Mouse (Mus musculus): ENCODE measurements around the gene Cep170b. TPM values are rescaled to one million over a fixed set of nuclear protein-coding genes. Genes with fewer than 3 reads are reported as not detected.

Cep170b gene
- total RNA-seq (2021): 10 to 100 TPM in 1 of 2 experiments, 1 to 10 TPM in 1; 9.2 to 11.3 TPM

DNA sequence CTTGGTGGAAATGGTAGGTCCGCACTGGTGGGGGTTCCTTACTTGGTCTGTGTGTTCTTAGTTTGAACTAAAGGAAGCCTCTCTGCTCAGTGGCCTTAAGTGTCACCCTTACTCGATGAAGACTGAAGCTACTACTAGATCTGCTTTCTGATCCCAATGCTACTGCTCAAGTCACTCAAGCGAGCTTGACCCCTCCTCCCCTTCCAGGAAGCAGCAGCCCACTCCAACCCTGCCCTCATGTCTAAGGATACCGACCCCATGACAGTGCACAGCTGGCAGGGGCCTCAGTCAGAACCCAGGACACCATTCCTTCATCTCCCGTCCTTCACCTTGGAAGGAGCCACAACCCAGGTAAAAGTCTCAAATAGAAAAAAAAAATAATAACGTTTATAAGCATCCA lies at the start of gene Cep170b:
Cep170b (plus strand) TSS at position 240 of the 400 bp plus-strand sequence.
- intact Hi-C loops (cut with DNase I): no loop called here
- no peak for DNase-seq

DNA sequence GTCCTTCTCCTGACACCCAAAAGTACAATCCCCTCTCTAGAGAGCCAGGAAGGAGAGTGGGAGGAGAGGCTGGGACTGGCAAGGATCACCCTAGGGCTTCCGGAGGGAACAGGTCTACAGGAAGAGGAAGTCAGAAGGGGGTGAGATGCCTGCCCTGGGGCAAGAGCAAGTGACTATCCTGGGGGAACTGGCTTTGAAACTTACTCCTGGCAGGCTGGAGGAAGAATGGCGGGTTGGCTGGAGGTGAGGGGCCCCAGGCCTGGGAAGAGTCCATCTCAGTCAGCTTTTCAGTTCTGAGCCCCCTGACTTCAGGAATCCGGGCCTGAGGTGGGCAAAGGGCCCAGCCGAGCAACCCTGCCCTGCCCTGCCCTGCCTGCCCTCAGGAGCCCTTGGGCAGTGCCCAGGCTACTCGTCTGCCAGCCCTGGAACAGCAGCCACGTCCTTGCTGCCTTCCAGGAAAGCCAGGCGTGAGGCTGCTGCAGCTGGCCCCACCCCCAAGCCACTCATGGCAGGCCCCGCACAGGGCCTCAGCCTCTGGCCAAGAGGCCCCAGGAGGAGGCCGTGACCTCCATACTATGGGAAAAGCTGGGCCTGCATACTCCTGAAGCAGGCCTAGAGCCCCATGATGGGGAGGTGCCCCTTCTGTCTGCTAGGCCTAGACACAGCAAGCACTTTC lies 49.4 kb upstream of the Cep170b start:
- intact Hi-C loops (cut with DNase I): no loop called here
- peak; percentile 59 to 71 for DNase-seq

DNA sequence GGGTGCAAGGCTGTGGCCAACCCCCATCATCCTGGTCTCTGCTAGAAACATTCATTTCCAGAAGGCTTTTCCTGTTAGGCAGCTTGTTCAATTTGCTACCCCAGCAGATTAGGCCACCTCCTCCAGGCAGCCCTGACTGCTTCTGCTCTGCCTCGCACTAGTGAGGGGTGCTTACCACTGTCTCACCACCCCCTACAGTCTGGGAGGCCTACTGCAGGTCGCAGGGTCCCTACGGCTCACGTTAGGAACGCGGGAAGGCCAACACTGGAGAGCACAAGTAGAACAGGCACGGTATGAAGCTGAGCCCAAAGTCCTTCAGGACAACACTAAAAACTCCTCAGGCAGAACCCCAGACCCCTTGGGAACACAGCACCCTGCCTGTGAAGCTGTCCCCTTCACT lies 48.4 kb upstream of the Cep170b start:
- intact Hi-C loops (cut with DNase I): no loop called here
- DNase-seq: no peak

DNA sequence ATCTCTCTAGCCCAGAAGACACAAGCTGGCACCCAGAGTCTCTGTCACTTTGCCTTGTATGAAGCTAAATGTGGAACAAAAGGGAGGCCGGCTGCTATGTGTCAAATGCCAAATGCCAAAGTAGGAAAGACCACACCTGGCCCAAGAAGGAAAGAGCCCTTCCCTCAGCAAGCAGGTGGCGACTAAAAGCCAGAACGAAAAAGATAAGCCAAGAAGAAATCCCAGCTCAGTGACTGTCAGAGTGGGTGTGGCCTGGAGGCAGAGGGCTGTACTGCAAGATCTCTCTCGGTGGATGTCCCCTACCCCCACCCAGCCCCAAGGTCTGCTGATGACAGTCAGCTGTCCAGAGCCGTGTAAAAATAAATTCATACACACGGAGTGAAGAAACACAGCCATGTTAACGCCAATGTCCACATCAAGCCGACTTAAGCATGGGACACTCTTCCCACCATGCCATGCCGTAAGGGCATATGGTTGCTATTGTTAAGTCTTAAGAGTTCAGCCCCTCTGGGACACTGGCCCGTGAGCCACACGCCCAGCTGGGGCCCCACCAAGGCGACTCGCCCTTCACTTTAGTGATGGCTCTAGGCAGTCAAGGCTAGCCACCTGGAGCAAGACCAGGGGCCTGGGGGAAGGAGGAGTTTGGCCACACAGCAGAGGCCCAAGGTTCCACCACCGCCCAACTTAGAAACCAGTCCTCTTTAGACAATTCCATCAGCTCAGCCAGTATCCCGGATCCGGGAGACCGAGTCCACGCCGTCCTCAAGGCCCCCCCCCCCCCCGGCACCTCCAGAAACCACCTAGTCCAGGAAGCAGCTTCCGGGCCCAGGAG lies 47.3 kb upstream of the Cep170b start:
- intact Hi-C loops (cut with DNase I): no loop called here

DNA sequence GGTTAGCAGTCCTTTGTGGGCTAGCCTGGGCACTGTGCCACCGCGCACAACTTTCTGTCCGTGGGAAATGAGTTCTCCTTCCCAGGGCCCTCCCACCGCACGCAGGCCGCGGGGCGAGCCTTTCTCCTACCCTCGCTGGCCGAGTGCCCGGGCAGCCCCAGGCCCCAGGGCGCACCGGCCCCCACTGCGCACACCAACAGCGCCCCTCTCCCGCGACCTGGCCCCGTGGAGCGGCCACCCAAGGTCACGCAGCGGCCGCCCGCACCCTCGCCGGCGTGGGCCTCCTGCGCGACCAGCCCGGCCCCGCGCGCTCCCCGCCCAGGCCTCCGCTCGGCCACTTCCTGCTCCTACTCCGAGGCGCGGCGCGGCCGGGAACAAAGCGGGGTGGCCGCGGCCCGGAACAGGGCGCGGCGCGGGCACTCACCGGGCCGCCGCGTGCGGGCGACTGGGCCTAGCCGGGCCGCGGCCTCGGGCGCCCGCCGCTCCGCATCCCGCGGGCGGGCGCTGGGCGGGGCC lies 46.6 kb upstream of the Cep170b start:
- intact Hi-C loops (cut with DNase I): loop anchor here (2.0 kb wide), 1 partner anchor 33 kb away; no protein-coding TSS in a partner anchor
- peak in 1 of 2 experiments; percentile 56 for DNase-seq

More for the DNA sequence above, 47.3 kb upstream of the Cep170b start:
- peak in 1 of 2 experiments; percentile 67 for DNase-seq

DNA sequence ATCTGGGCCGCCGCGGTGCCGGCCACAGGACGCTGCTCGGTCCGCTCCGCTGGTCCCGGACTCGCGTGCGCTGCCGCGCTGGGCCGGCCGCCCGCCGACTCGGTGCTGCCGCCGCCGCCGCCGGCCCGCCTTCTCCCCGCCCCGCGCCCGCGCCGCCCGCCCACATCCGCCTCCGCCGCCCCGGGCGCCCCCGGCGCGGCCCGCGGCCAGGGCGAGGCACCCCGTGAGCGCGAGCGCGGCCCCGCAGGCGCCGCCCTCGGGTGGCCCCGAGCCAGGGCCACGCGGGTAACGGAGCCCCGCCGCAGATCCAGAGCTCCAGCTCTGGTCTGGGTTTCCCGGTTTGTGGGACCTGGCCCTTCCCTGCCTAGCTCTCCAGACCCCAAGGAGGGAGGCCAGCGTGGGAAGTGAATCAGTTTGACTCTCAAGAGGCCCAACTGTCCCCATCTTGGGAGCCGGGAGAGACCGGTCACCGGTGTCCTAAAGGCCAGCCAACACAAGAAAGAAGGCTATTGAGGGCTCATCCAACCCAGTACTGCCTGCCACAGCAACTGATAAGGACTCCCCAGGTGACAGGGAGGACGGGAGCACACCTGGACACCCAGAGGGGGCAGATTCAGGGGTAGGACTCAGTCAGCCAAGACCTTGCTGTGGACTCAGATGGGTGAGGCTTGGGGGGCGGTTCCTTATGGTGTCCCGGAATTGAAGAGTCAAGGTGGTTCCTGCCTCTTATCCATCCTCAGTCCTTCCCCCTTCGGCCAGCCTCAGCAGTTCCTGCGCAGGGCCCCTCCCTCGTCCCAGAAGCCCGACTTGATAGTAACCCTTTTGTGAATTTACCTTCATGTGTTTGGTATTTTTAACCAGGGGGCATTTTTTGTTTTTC lies 45.9 kb upstream of the Cep170b start, which contains the start of gene Akt1:
Akt1 (minus strand) TSS at position 753 of the 880 bp plus-strand sequence.
- intact Hi-C loops (cut with DNase I): loop anchor here (1.0 to 2.0 kb wide), 2 partner anchors 21 to 32 kb away; no protein-coding TSS in a partner anchor
- peak; percentile 72 to 84 for DNase-seq

DNA sequence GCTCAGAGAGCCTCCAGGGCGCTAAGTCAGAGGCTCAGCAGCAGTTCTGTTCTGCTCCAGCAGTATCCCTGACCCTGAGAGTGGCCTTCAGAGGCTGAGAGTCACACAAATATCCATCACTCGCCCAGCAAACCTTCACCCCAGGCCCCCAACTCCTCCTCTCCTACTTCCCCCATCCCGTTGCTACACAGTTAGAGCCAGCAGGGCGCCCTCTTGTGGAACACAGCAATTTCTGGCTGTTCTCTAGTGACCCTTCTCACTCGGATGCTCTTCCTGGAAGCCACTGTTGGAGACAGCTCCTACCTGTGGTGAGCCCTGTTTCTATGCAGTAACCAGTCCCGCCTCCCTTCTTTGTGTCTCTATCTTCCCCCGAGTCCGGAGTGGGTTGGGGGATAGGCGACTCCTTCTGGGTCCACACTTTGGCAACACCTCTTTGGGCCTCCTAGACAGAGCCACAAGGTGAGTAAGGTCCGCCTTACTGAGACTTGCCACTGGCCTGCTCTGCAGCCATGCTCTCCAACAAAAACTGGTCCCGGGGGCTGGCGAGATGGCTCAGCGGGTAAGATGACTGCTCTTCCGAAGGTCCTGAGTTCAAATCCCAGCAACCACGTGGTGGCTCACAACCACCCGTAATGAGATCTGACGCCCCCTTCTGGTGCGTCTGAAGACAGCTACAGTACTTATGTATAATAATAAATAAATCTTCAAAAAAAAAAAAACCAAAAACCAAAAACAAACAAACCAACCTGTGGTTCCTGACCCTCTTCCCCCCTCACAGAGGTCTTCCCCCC lies 44.8 kb upstream of the Cep170b start:
- intact Hi-C loops (cut with DNase I): loop anchor here (1.0 to 2.0 kb wide), 2 partner anchors 22 to 31 kb away; no protein-coding TSS in a partner anchor
- DNase-seq: peak; percentile 86 to 87

DNA sequence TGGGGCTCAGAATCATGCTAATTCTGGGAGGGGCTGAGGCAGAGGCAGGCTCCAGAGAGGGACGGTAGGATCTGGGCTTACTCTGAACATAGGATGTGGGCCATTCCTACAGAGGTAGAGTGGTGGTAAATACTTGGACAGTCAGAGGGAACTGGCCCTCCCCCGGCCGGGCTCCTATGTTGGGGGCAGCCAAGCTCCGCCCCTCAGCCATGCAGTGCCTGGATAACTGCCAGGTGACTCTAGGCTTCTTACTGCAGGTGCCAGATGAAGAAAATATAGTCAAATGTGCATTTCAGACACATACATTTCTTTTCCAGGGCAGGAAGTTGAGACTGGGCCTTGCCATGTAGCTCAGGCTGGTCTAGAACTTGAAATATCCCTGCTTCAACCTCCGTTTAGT lies 43.2 kb upstream of the Cep170b start:
- DNase-seq: no peak
- intact Hi-C loops (cut with DNase I): no loop called here

DNA sequence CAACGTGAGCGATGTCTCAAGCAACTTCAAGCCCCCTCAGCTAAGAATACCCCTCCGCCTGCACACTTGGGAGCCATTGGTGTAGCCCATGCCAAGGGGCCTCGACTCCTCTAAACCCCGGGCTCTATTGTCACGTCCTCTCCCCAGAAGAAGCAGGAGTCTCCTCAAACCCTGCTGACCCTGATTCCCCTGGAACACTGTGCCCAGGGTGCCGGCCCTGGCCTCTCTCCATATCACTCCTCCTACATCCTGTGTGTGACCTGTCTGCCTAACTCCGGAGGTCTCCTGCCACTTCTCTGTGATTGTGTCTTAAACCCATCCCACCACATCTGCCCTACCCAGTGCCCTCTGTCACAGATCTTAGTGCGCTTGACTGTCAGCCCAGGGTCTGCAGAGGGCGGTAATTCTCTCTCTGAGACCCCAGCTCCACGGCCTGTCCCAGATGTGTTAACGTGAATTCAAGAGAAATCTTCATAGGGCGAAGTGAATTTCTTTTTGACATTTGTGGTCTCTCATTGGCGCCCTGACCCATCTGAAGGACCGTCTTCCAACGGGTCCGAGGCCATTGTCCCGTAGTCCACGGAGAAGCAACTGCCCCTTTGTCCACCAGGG lies 42.2 kb upstream of the Cep170b start:
- intact Hi-C loops (cut with DNase I): loop anchor here (2.0 kb wide), 1 partner anchor 15 kb away; no protein-coding TSS in a partner anchor
- no peak for DNase-seq

DNA sequence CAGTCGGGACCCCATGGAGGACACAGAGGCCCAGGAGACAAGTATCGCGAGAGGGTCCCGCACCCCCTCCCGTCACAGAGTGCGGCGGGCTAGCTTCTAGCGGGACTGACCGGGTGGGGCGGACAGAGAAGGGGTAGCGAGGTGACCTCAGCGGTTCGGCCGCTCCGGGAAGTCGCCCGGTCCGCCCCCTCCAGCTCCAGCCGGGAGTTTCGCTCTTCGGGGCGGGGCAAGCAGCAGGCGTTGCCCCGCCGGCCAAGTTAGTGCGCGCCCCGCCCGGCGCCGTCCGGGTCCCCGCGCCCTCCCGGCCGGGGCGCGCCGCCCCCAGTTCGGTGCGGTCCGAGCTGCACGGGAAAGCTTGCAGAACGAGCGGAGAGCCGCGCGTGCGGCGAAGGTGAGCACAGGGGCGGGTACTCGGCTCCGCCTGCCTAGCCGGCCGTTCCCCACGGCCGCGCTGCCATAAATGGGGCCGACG lies 41.7 kb upstream of the Cep170b start, which contains the start of gene Zbtb42:
Zbtb42 (plus strand) TSS at position 274 of the 472 bp plus-strand sequence.
- peak; percentile 73 to 81 for DNase-seq
- intact Hi-C loops (cut with DNase I): loop anchor here (2.0 kb wide), 1 partner anchor 14 kb away; no protein-coding TSS in a partner anchor

DNA sequence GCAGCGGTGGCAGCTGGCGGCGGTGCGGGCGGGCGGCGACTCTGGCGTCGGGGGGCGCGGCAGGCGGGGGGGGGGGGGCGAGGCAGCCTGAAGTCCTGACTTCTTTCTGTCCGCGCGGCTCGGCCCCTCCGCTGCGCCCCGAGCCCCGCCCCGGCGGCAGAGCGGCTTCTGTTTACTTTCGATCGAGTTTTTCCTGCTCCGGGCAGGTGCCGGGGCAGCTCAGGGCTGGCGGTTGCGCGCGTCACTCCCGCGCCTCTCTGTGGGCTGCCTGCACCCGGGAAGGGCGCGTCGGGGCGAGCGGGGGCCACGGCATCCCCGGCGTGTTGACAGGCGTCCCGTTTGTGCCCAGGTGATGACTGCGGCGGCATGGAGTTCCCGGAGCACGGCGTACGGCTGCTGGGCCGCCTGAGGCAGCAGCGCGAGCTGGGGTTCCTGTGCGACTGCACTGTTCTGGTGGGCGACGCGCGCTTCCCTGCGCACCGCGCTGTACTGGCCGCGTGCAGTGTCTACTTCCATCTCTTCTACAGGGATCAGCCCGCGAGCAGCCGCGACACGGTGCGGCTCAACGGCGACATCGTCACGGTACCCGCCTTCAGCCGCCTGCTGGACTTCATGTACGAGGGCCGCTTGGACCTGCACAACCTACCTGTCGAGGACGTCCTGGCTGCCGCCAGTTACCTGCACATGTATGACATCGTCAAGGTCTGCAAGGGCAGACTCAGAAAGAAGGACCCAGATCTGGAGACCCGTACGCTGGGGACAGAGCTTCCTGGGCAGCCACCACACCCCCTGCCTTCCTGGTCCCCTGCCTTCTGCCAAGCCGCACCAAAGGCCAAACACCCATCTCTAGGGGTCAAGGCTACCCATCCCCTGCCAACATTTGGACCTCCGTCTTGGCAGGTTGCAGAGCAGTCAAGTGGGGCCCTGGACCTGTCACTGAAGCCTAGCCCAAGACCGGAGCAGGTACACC lies 40.9 kb upstream of the Cep170b start:
- intact Hi-C loops (cut with DNase I): loop anchor here (2.0 kb wide), 1 partner anchor 13 kb away; no protein-coding TSS in a partner anchor
- DNase-seq: peak in 1 of 2 experiments; percentile 37

DNA sequence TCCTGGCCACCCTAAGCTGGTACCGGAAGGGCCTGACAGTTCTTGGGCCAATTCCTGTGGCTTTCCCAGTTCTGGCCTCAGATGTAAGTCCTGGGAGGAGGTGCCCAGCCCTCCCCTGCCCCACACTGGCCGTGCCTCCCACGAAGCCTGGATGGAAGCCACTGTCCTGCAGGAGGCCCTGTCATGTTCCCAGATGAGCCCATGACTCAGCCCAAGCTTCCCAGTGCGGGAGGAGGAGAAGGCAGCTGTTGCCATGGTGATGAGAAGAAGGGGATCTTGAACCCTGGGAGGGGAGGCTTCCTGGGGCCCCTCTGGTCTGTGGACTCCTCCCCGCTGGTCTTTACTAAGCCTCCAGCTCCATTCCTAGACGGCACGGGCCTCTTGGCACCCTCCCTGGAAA lies 36.9 kb upstream of the Cep170b start:
- no peak for DNase-seq
- intact Hi-C loops (cut with DNase I): no loop called here

DNA sequence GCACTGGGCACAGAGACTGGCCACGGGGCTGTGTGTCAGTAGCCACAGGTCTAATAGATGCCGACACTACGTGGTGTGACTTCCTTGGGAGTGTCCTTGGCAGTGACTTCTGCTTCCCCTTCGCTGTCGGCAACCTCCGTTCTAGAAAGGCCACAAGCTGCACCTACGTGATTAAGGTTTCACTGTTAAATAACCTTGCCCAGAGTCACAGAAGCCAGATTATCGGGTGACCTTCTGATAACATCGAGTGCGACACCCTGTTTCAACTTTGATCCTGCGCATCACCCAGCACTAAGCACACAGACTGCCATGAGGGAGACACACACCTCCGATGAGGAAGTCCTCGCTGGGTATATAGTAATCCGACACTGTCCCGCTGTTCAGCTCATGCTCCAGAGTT lies 31.8 kb upstream of the Cep170b start:
- intact Hi-C loops (cut with DNase I): no loop called here

DNA sequence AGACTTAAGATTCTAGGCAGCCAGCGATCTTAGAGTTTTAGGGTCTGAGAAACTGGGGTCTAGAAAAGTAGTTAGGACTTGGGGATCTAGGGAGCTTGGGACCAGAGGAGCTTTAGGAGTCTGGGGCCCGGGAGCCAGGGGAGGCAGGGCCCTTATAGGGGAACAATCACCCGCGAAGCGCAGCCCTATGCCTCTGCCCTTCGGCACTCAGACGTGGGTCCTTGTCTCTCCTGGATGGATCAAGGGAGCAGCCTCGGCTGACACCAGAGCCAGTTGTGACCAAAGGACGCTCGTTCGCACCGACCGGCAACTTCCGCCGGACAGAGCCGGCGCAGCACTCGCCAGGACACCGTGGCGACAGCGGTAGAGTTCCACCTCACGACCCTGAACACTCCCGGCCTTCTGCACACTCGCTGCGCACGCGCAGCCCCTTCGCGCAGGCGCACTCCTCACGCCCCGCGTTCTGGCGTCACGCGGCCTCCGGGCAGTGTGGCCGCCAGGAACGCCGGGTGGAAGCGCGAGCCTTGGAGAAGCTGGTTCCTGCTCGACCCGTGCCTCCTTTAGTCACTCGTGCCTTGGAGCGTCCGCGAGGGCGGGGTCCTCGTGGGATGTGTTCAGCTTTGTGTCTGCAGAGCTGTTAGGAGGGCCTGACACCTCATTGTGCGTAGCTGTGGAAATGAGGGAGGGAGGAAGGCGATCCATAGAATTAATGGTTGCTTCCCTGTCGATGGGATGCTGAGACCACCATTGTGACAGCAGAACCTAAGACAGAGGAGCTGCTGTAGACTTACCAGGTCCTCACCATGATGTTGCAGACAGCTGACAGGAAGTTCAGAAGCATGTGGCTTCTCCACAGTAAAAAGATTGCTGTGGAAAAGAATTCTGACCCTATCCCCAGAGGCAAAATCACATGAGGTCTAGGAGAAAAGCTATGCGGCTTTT lies 26.8 kb upstream of the Cep170b start:
- intact Hi-C loops (cut with DNase I): loop anchor here (2.0 kb wide), 1 partner anchor 15 kb away; the partner anchor contains the start of gene Zbtb42
- peak; percentile 96 to 97 for DNase-seq

More for the DNA sequence above, 31.8 kb upstream of the Cep170b start:
- DNase-seq: no peak

DNA sequence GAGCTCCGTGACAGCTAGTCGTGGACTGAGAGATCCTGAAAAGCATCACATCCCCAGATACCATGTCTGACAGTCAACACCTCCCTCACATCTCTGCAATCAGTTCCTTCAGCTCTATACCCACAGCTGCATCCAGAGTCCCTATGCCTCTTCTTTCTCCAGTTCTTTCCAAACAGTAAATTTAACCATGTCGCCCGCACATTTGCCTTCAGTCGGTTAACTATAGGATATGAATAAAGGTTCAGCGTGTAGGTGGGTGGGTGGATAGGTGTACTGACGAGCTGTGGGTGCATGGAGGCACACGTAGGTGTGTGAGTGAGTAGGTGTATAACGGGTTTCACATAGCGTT lies 26.2 kb upstream of the Cep170b start:
- intact Hi-C loops (cut with DNase I): no loop called here
- no peak for DNase-seq

DNA sequence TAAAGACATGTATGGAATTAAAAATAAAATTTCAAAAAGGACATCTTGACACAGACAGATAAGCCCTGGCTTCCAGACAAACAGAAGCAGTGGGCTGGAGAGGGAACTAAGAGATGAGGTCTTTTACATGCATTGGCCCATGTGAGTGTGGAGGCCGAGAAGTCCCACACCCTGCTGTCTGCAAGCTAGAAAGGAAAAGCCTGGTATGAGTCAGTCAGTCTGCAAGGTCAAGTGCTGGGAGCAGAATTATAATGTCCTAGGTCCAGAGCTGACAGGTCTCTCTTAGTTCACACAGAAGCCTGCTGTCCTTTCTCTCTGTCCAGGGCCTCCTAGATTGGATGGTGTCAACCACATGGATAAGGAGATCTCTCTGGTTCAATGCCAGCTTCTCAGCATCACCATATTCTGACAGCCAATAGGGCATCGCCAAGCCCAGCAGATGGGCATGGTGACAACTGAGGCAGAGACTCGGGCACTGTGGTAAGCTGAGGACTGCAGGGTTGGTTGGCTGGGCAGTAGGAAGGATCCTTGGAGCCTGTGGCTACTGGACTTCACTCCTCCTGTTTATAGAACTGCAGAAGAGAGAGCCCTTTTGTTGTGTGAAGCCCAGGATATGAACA lies 23.3 kb upstream of the Cep170b start:
- no peak for DNase-seq
- intact Hi-C loops (cut with DNase I): no loop called here

Data from heart, postnatal 36 days (tissue).